Comparison of ENCODE assay signal across 16 mouse cellular contexts in genomic region chr7:111412957-111413356, GRCm38 (mm10).
DNase-seq lines count a peak whose midpoint lies in the region; ATAC-seq and TF ChIP-seq lines count a peak whose summit lies in the region.
"Had no signal": no experiment of that assay in that cellular context is flagged by ENCODE, and none has a peak within 500 bp of the region (broad histone marks: within the 10 kb centered on the region; RNA-seq: fewer than 3 reads in every experiment).

No protein-coding gene starts in this region.

- peak overlapping the region; percentile 36 for H3K27ac ChIP-seq in heart, adult 2 months
- peak overlapping the region; percentile 49; the same call in 1 of the 2 replicates for H3K27ac ChIP-seq in kidney, embryonic 16.5 days (ENCODE audit: low read length)
- 0 out of 2 replicates have a peak overlapping the region, but pooled peaks have one; percentile 6 for H3K27ac ChIP-seq in midbrain, embryonic 15.5 days
- H3K27ac ChIP-seq in midbrain, embryonic 13.5 days, result no peak overlapping the region
- H3K27ac ChIP-seq: embryonic facial prominence, embryonic 15.5 days; limb, embryonic 15.5 days; liver, embryonic 15.5 days; neural tube, embryonic 13.5 days had no signal

- no peak overlapping the region for H3K9ac ChIP-seq in heart, adult 2 months (ENCODE audit: low read depth, low read length)
- no peak overlapping the region for H3K9ac ChIP-seq in kidney, embryonic 16.5 days (replicated peaks; ENCODE audit: low read length)
- no peak overlapping the region for H3K9ac ChIP-seq in midbrain, embryonic 15.5 days
- H3K9ac ChIP-seq in midbrain, embryonic 13.5 days (replicated peaks), result no peak overlapping the region
- H3K9ac ChIP-seq: embryonic facial prominence, embryonic 15.5 days; limb, embryonic 15.5 days; liver, embryonic 15.5 days; neural tube, embryonic 13.5 days had no signal

- 81% methylated on average over 2 of the region's 2 CpGs for WGBS in heart, adult 2 months
- 81% methylated on average over 2 of the region's 2 CpGs for WGBS in kidney, embryonic 16.5 days
- WGBS in midbrain, embryonic 15.5 days, result 30% methylated on average over 2 of the region's 2 CpGs
- WGBS in midbrain, embryonic 13.5 days, result 40% methylated on average over 2 of the region's 2 CpGs

- TF ChIP-seq CTCF in heart, adult 2 months (IDR thresholded peaks at IDR 0.05), result no peak

- no peaks in the 10 kb centered on the region for H3K27me3 ChIP-seq in heart, adult 2 months (ENCODE audit: control insufficient read depth, insufficient read depth, low read length)
- H3K27me3 ChIP-seq in kidney, embryonic 16.5 days (ENCODE audit: insufficient read depth, low read length), result no peaks in the 10 kb centered on the region
- no peaks in the 10 kb centered on the region for H3K27me3 ChIP-seq in midbrain, embryonic 15.5 days (replicated peaks)
- H3K27me3 ChIP-seq in midbrain, embryonic 13.5 days, result no peaks in the 10 kb centered on the region
- H3K27me3 ChIP-seq: embryonic facial prominence, embryonic 15.5 days; limb, embryonic 15.5 days; liver, embryonic 15.5 days; megakaryocyte, embryonic 14.5 days had no signal

- H3K4me1 ChIP-seq in heart, adult 2 months (ENCODE audit: control insufficient read depth, insufficient read depth, low read length), result no peaks in the 10 kb centered on the region
- H3K4me1 ChIP-seq in kidney, embryonic 16.5 days (ENCODE audit: insufficient read depth, low read length), result no peaks in the 10 kb centered on the region
- no peaks in the 10 kb centered on the region; the same call in 1 of the 2 replicates for H3K4me1 ChIP-seq in midbrain, embryonic 15.5 days
- H3K4me1 ChIP-seq in midbrain, embryonic 13.5 days (replicated peaks), result peaks cover 10% of the 10 kb centered on the region; the same call in 1 of the 2 replicates
- H3K4me1 ChIP-seq: embryonic facial prominence, embryonic 15.5 days; limb, embryonic 15.5 days; liver, embryonic 15.5 days had no signal

- DNase-seq in heart, adult 2 months, result no peak
- DNase-seq in heart, adult 8-10 months (ENCODE audit: low spot score), result no peak
- DNase-seq in kidney, postnatal 36 days, result no peak
- no peak for DNase-seq in embryo, embryonic 11 days
- DNase-seq: cerebellum, adult 18-20 months; cerebellum, postnatal 25 days; kidney, adult 18-20 months; thymus, postnatal 14 days had no signal

- no peak for TF ChIP-seq EP300 in heart, adult 2 months (IDR thresholded peaks at IDR 0.05; ENCODE audit: insufficient read depth, low read depth, low read length)

- ATAC-seq in kidney, embryonic 16.5 days (ENCODE audit: low FRiP score, low TSS enrichment), result no peak
- ATAC-seq in midbrain, embryonic 15.5 days (replicated peaks), result no peak
- ATAC-seq in midbrain, embryonic 13.5 days, result no peak

- no peaks in the 10 kb centered on the region for H3K79me2 ChIP-seq in heart, adult 2 months (replicated peaks; ENCODE audit: control insufficient read depth, insufficient read depth, low read length)

- TF ChIP-seq POLR2A in heart, adult 2 months (IDR thresholded peaks at IDR 0.05; ENCODE audit: insufficient read depth, low read depth, low read length), result no peak

- H3K36me3 ChIP-seq in heart, adult 2 months (ENCODE audit: control insufficient read depth, insufficient read depth, low read length), result 0 out of 2 replicates have a peak, but pooled peaks cover 1% of the 10 kb centered on the region
- no peaks in the 10 kb centered on the region for H3K36me3 ChIP-seq in kidney, embryonic 16.5 days (ENCODE audit: insufficient read depth, low read length)
- no peaks in the 10 kb centered on the region for H3K36me3 ChIP-seq in midbrain, embryonic 15.5 days (replicated peaks)
- H3K36me3 ChIP-seq in midbrain, embryonic 13.5 days, result no peaks in the 10 kb centered on the region
- H3K36me3 ChIP-seq: embryonic facial prominence, embryonic 15.5 days; limb, embryonic 15.5 days; liver, embryonic 15.5 days; neural tube, embryonic 13.5 days had no signal

- no peak overlapping the region for H3K4me2 ChIP-seq in kidney, embryonic 16.5 days (replicated peaks; ENCODE audit: low read depth, low read length)
- H3K4me2 ChIP-seq in midbrain, embryonic 15.5 days, result no peak overlapping the region
- H3K4me2 ChIP-seq in midbrain, embryonic 13.5 days (replicated peaks), result no peak overlapping the region
- H3K4me2 ChIP-seq: embryonic facial prominence, embryonic 15.5 days; limb, embryonic 15.5 days; liver, embryonic 15.5 days; neural tube, embryonic 13.5 days had no signal

- H3K4me3 ChIP-seq in heart, adult 2 months, result no peak overlapping the region
- no peak overlapping the region for H3K4me3 ChIP-seq in kidney, embryonic 16.5 days (ENCODE audit: low read length)
- no peak overlapping the region for H3K4me3 ChIP-seq in midbrain, embryonic 15.5 days
- H3K4me3 ChIP-seq in midbrain, embryonic 13.5 days (replicated peaks), result no peak overlapping the region
- H3K4me3 ChIP-seq: embryonic facial prominence, embryonic 15.5 days; limb, embryonic 15.5 days; liver, embryonic 15.5 days; megakaryocyte, embryonic 14.5 days; neural tube, embryonic 13.5 days had no signal

- H3K9me3 ChIP-seq in kidney, embryonic 16.5 days (ENCODE audit: low read length), result no peaks in the 10 kb centered on the region
- H3K9me3 ChIP-seq in midbrain, embryonic 15.5 days, result no peaks in the 10 kb centered on the region
- no peaks in the 10 kb centered on the region for H3K9me3 ChIP-seq in midbrain, embryonic 13.5 days
- H3K9me3 ChIP-seq: embryonic facial prominence, embryonic 15.5 days; limb, embryonic 15.5 days; liver, embryonic 15.5 days; megakaryocyte, embryonic 14.5 days; neural tube, embryonic 13.5 days had no signal

- intact Hi-C loops in heart, adult 2 months (cut with DNase I), result loop anchor here (5.0 kb wide), 2 partner anchors 151 to 166 kb away; no protein-coding TSS in a partner anchor
